Mouse (Mus musculus) stomach, adult 2 months (tissue): Measurements from ENCODE around the gene Vmn2r101. TPM values are rescaled to one million over a fixed set of nuclear protein-coding genes. Genes with fewer than 3 reads are reported as not detected.

Source experiments
- polyA plus RNA-seq: library from polyadenylated mRNA; depleted of rRNA; stranded (reverse); fragments of >200 nt; gene quantifications from 2 replicates; pipeline ENCODE4 v1.2.3, GENCODE M21; 2012; rRNA removed

Gene Vmn2r101
- polyA plus RNA-seq, result not detected in 2 replicates

GRCm38 (mm10) chr17:19576927-19577326 lies at the start of gene Vmn2r101:
Gene Vmn2r101 (plus strand): TSS chr17:19577227.

DNA sequence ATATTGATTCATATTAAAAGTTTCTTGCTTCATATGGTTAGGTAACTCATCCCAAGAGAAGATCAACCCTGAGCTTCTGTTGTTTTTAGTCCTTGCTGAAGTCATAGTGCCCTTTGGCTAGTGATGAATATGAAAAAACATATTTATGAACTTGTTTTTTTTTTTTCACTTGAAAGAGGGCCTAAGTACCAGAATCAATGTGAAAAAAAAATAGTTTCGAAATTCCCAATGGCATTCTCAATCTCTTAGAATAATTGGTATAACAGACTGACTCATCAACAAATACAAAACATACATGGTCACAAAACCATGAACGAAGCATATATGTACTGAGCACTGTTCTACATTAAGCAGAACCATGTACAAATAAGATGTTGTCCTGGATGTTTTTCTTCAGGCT lies 83.0 kb downstream of the Vmn2r101 start, which contains the start of gene Vmn2r102:
Gene Vmn2r102 (plus strand): TSS at position 301 of the 400 bp plus-strand sequence.

Other genes starting within 250 kb of the Vmn2r101 start
- not detected in 2 replicates for gene Vmn2r99, start 215.3 kb upstream of the Vmn2r101 start, polyA plus RNA-seq
- gene Vmn2r100, start 72.5 kb upstream of the Vmn2r101 start, polyA plus RNA-seq, result not detected in 2 replicates
- not detected in 2 replicates for gene Vmn2r102, start 83.1 kb downstream of the Vmn2r101 start, polyA plus RNA-seq
- not detected in 2 replicates for gene Vmn2r103, start 196.1 kb downstream of the Vmn2r101 start, polyA plus RNA-seq